Mouse (Mus musculus) neutrophil, adult 83 days (primary cell): Measurements from ENCODE around the gene Zfy2. TPM values are rescaled to one million over a fixed set of nuclear protein-coding genes. Genes with fewer than 3 reads are reported as not detected.

Experiments
- total RNA-seq, 2 experiments: library from RNA; stranded (reverse); gene quantifications; one replicate each; pipeline ENCODE4 v1.2.4; 2023

Zfy2 gene
- total RNA-seq: not detected

GRCm38 (mm10) chrY:2170309-2170708 is at the start of gene Zfy2:
TSS of gene Zfy2 (minus strand) at chrY:2170409.

